Mouse (Mus musculus): ENCODE measurements around the gene Krtap4-7.
"Not testable (repeated sequence)": the region's sequence is repeated elsewhere in the genome, so short reads cannot be mapped to it uniquely, and the experiment has no call there.

Gene Krtap4-7

DNA sequence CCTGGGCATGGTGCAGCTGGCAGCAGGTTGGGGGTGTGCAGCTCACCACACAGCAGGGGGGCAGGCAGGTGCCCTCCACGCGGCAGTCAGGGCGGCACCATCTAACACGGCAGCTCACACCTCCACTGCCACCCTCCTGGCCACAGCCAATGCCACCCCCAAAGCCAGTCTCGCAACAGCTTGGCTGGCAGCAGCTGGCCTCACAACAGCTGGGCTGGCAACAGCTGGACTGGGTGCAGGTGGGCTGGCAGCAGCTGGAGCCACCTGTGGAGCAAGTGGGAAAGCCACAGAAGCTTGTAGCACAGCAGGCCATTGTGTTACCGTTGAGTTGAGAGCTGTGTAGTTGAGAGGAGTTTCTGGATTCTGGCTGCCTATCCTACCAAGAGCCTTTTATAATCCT is 46.1 kb downstream of the Krtap4-7 start, which contains the start of gene Krtap9-3:
TSS of gene Krtap9-3 (minus strand) at position 364 of the 400 bp plus-strand sequence.
- DNase-seq (ENCODE audit: low spot score): not testable (repeated sequence)
